Mouse (Mus musculus) heart, embryonic 14.5 days (tissue): ENCODE measurements at regions not wholly inside any gene's neighbourhood (a gene's known extent, or its start where the extent isn't known, plus 50 kb on each side); places are given as distances from the start of the nearest gene placed in this dataset.

ENCODE experiments used
- ATAC-seq: fragments of 200-750 bp; cut with Nextera tagmentation; 2 replicates; pipeline ENCODE4 v1.8.0; 2017; ENCODE audit warnings: low read depth, moderate TSS enrichment; ENCODE audit not compliant: insufficient number of reproducible peaks, insufficient read depth, low FRiP score
- H3K27ac ChIP-seq, 2 experiments: fragments of 200-500 bp in 1 of 2; fragments of 300-500 bp in 1 of 2; sonication (generic) in 1 of 2; replicated peaks in 1 of 2; 2 replicates each; pipeline ENCODE4 v1.5.1; 2012 to 2014; ENCODE audit warnings: low read depth in 2 of 2, low read length in 2 of 2, control low read depth in 1 of 2, mild to moderate bottlenecking in 1 of 2, mixed read lengths in 1 of 2; ENCODE audit not compliant: control insufficient read depth in 1 of 2, insufficient read depth in 1 of 2
- H3K27me3 ChIP-seq: fragments of 300-500 bp; sonication (generic); 2 replicates; pipeline ENCODE4 v1.6.1; 2014; ENCODE audit warnings: mild to moderate bottlenecking, low read length, control low read depth; ENCODE audit not compliant: control insufficient read depth, insufficient read depth
- H3K36me3 ChIP-seq: fragments of 300-500 bp; sonication (generic); 2 replicates; pipeline ENCODE4 v1.6.1; 2014; ENCODE audit warnings: mild to moderate bottlenecking, control low read depth, low read length, mixed read lengths; ENCODE audit not compliant: control insufficient read depth, insufficient read depth
- H3K4me1 ChIP-seq, 2 experiments: fragments of 200-500 bp in 1 of 2; fragments of 300-500 bp in 1 of 2; sonication (generic) in 1 of 2; 2 replicates each; pipeline ENCODE4 v1.6.1; 2012 to 2014; ENCODE audit warnings: low read length in 2 of 2, control low read depth in 1 of 2, mixed read lengths in 1 of 2; ENCODE audit not compliant: control insufficient read depth in 2 of 2, insufficient read depth in 2 of 2
- H3K4me2 ChIP-seq: fragments of 300-500 bp; sonication (generic); 2 replicates; pipeline ENCODE4 v1.6.1; 2014; ENCODE audit warnings: mild to moderate bottlenecking, low read length
- H3K4me3 ChIP-seq, 2 experiments: fragments of 200-500 bp in 1 of 2; fragments of 300-500 bp in 1 of 2; sonication (generic) in 1 of 2; 2 replicates each; pipeline ENCODE4 v1.5.1; 2012 to 2014; ENCODE audit warnings: low read length in 2 of 2, mild to moderate bottlenecking in 2 of 2, control low read depth in 1 of 2, low read depth in 1 of 2, moderate library complexity in 1 of 2; ENCODE audit not compliant: control insufficient read depth in 1 of 2, insufficient read depth in 1 of 2
- H3K9ac ChIP-seq: fragments of 300-500 bp; sonication (generic); 2 replicates; pipeline ENCODE4 v1.6.1; 2014; ENCODE audit warnings: mild to moderate bottlenecking, low read length
- H3K9me3 ChIP-seq: fragments of 300-500 bp; sonication (generic); 2 replicates; pipeline ENCODE4 v1.6.1; 2016; ENCODE audit warnings: low read length, control low read depth; ENCODE audit not compliant: control insufficient read depth
- WGBS: fragments of 180-500 bp; shearing (Covaris S2); extraction: QIAGEN DNeasy Blood & Tissue Kit; methylation state at CpG from one replicate; pipeline ENCODE4 v1.1.7; 2014; 5-methylcytosine and 5-hydroxymethylcytosine counted together

GRCm38 (mm10) chr3:134718620-134719019 lies 110.2 kb upstream of the Tacr3 start:
- no peak overlapping the region for H3K4me3 ChIP-seq
- no peaks in the 10 kb centered on the region for H3K9me3 ChIP-seq
- no peak for ATAC-seq
- WGBS, result 27% methylated on average over 2 of the region's 2 CpGs
- no peaks in the 10 kb centered on the region for H3K27me3 ChIP-seq
- H3K4me2 ChIP-seq, result no peak overlapping the region
- no peak overlapping the region for H3K27ac ChIP-seq
- no peak overlapping the region for H3K9ac ChIP-seq
- H3K36me3 ChIP-seq, result no peaks in the 10 kb centered on the region
- no peaks in the 10 kb centered on the region for H3K4me1 ChIP-seq

- no peaks in the 10 kb centered on the region for H3K36me3 ChIP-seq
Observed at GRCm38 (mm10) chr3:134735684-134736083, 93.1 kb upstream of the Tacr3 start.

GRCm38 (mm10) chr3:134761108-134761507 lies 67.7 kb upstream of the Tacr3 start:
- no peaks in the 10 kb centered on the region for H3K27me3 ChIP-seq
- H3K4me1 ChIP-seq, result no peaks in the 10 kb centered on the region
- H3K9ac ChIP-seq, result no peak overlapping the region
- H3K9me3 ChIP-seq, result no peaks in the 10 kb centered on the region
- no peaks in the 10 kb centered on the region for H3K36me3 ChIP-seq
- H3K27ac ChIP-seq, result no peak overlapping the region
- H3K4me2 ChIP-seq, result no peak overlapping the region
- ATAC-seq, result no peak
- no peak overlapping the region for H3K4me3 ChIP-seq
- WGBS, result 92% methylated on average over 1 of the region's 1 CpGs

More at GRCm38 (mm10) chr3:134735684-134736083, 93.1 kb upstream of the Tacr3 start:
- Histone ChIP-seq H3K4me3 (no peak overlapping the region), H3K9ac (no peak overlapping the region), H3K4me1 (no peaks in the 10 kb centered on the region), H3K27ac (no peak overlapping the region), H3K4me2 (no peak overlapping the region), H3K27me3 (no peaks in the 10 kb centered on the region), H3K9me3 (no peaks in the 10 kb centered on the region)
- ATAC-seq, result no peak
- 47% methylated on average over 1 of the region's 1 CpGs for WGBS

- no peak overlapping the region for H3K9ac ChIP-seq
Observed at GRCm38 (mm10) chr3:134763264-134763936, 65.4 kb upstream of the Tacr3 start.

More at GRCm38 (mm10) chr3:134763264-134763936, 65.4 kb upstream of the Tacr3 start:
- H3K9me3 ChIP-seq, result no peaks in the 10 kb centered on the region
- WGBS, result 63% methylated on average over 4 of the region's 4 CpGs
- H3K4me3 ChIP-seq, result no peak overlapping the region
- no peaks in the 10 kb centered on the region for H3K36me3 ChIP-seq
- H3K4me2 ChIP-seq, result no peak overlapping the region
- H3K4me1 ChIP-seq, result no peaks in the 10 kb centered on the region
- no peaks in the 10 kb centered on the region for H3K27me3 ChIP-seq
- H3K27ac ChIP-seq, result no peak overlapping the region
- ATAC-seq, result no peak
